Mouse (Mus musculus): ENCODE results near the gene Lzic. TPM values are rescaled to one million over a fixed set of nuclear protein-coding genes. Genes with fewer than 3 reads are reported as not detected.
"Not testable (repeated sequence)": the region's sequence is repeated elsewhere in the genome, so short reads cannot be mapped to it uniquely, and the experiment has no call there.

The Lzic gene
- polyA plus RNA-seq, 1 experiment: 29.0 TPM

DNA sequence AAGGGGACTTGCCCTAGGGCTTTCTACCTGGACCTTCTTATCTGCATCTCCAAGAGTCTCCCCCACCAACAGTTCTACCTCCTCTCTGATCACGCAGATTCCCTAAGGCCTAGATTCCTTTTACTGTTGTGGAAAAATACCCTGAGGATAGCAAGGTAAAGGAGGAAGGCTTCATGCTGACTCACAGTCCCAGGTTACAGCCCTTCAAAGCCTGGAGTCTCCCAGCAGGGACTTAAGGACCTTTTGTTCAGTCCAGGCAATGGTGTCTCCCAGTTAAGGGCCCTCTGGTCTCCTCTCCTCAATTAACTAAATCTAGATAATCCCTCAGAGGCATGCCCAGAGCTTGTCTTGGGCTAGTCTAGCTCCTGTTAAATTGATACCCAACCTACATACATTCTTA is 38.7 kb upstream of the Lzic start:
- Histone ChIP-seq H3K4me3 (ENCODE audit: control insufficient read depth, insufficient read depth, low read length) (no peak overlapping the region), H3K36me3 (ENCODE audit: control insufficient read depth, insufficient read depth, low read length) (no peaks in the 10 kb centered on the region), H3K27ac (ENCODE audit: control insufficient read depth, insufficient read depth, low read length) (0 out of 2 replicates have a peak overlapping the region, but pooled peaks have one; percentile 35), H3K4me1 (replicated peaks; ENCODE audit: control insufficient read depth, insufficient read depth, low read length) (peaks cover 6% of the 10 kb centered on the region), H3K27me3 (ENCODE audit: control insufficient read depth, insufficient read depth, low read length) (no peaks in the 10 kb centered on the region)
- DNase-seq: no peak
- WGBS: 91% methylated on average over 1 of the region's 1 CpGs
- TF ChIP-seq CTCF (IDR thresholded peaks at IDR 0.05; ENCODE audit: borderline replicate concordance, control insufficient read depth, extremely low read depth, insufficient read depth, low read length, poor library complexity) (no peak), POLR2A (IDR thresholded peaks at IDR 0.05; ENCODE audit: control insufficient read depth, extremely low read depth, insufficient read depth, low read length, poor library complexity) (no peak)

DNA sequence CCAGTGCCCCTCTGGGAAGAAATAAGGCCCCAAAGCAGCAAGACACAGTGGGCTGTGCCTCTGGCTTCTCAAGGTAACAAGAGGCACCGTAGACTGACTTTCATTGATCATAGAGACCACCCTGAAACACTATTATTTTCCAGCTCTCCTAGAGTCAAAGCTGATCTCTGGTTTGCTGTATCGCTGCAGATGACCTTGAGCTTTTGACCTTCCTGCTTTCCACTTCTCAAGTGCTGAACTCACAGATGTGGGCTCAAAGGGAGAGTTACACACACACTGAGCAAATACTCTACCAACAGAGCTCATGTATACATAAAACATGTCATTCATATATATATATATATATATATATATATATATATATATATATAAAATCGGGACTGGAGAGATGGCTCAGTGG is 34.4 kb upstream of the Lzic start:
- DNase-seq: no peak
- WGBS: 95% methylated on average over 3 of the region's 3 CpGs
- Histone ChIP-seq H3K36me3 (ENCODE audit: control insufficient read depth, insufficient read depth, low read length) (no peaks in the 10 kb centered on the region), H3K4me3 (ENCODE audit: control insufficient read depth, insufficient read depth, low read length) (no peak overlapping the region), H3K4me1 (replicated peaks; ENCODE audit: control insufficient read depth, insufficient read depth, low read length) (peaks cover 3% of the 10 kb centered on the region), H3K27ac (ENCODE audit: control insufficient read depth, insufficient read depth, low read length) (no peak overlapping the region), H3K27me3 (ENCODE audit: control insufficient read depth, insufficient read depth, low read length) (no peaks in the 10 kb centered on the region)
- no peak for TF ChIP-seq POLR2A (IDR thresholded peaks at IDR 0.05; ENCODE audit: control insufficient read depth, extremely low read depth, insufficient read depth, low read length, poor library complexity)
- no peak for TF ChIP-seq CTCF (IDR thresholded peaks at IDR 0.05; ENCODE audit: borderline replicate concordance, control insufficient read depth, extremely low read depth, insufficient read depth, low read length, poor library complexity)

- no peak overlapping the region for H3K4me3 ChIP-seq (ENCODE audit: control insufficient read depth, insufficient read depth, low read length)
- peak; percentile 83 for DNase-seq
- 62% methylated on average over 4 of the region's 4 CpGs for WGBS
- H3K36me3 ChIP-seq (ENCODE audit: control insufficient read depth, insufficient read depth, low read length): no peaks in the 10 kb centered on the region
- no peaks in the 10 kb centered on the region for H3K27me3 ChIP-seq (ENCODE audit: control insufficient read depth, insufficient read depth, low read length)
- no peak overlapping the region for H3K27ac ChIP-seq (ENCODE audit: control insufficient read depth, insufficient read depth, low read length)
- TF ChIP-seq CTCF (IDR thresholded peaks at IDR 0.05; ENCODE audit: borderline replicate concordance, control insufficient read depth, extremely low read depth, insufficient read depth, low read length, poor library complexity): peak; percentile 55; the same call in 1 of the 2 replicates
- no peak for TF ChIP-seq POLR2A (IDR thresholded peaks at IDR 0.05; ENCODE audit: control insufficient read depth, extremely low read depth, insufficient read depth, low read length, poor library complexity)
- peaks cover 5% of the 10 kb centered on the region for H3K4me1 ChIP-seq (replicated peaks; ENCODE audit: control insufficient read depth, insufficient read depth, low read length)
Observed at GRCm38 (mm10) chr4:149453656-149454055, 31.4 kb upstream of the Lzic start.

DNA sequence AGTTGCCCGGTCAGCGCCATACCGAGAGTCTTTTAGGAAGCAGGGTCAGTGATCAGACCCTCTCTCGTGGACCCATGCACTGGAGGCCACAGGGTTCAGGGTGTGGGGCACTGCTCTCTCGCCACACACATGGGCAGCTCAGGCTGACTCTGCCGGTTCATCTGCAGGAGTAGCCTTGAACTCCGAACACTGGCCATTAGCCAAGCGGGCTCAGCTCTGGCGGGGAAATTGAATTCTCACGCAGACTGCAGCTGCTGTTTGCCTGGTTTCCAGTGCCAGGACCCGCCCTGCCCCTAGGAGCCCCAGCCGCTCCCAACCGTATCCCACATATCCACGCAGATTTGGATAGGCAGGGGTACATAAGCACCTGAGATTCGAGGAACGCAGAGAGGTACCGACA is 30.8 kb upstream of the Lzic start:
- Histone ChIP-seq H3K4me1 (replicated peaks; ENCODE audit: control insufficient read depth, insufficient read depth, low read length) (peaks cover 10% of the 10 kb centered on the region), H3K36me3 (ENCODE audit: control insufficient read depth, insufficient read depth, low read length) (no peaks in the 10 kb centered on the region), H3K4me3 (ENCODE audit: control insufficient read depth, insufficient read depth, low read length) (no peak overlapping the region), H3K27ac (ENCODE audit: control insufficient read depth, insufficient read depth, low read length) (no peak overlapping the region), H3K27me3 (ENCODE audit: control insufficient read depth, insufficient read depth, low read length) (no peaks in the 10 kb centered on the region)
- TF ChIP-seq CTCF (IDR thresholded peaks at IDR 0.05; ENCODE audit: borderline replicate concordance, control insufficient read depth, extremely low read depth, insufficient read depth, low read length, poor library complexity): no peak
- no peak for TF ChIP-seq POLR2A (IDR thresholded peaks at IDR 0.05; ENCODE audit: control insufficient read depth, extremely low read depth, insufficient read depth, low read length, poor library complexity)
- DNase-seq: no peak
- WGBS: 93% methylated on average over 17 of the region's 17 CpGs

GRCm38 (mm10) chr4:149454879-149455278 is 30.1 kb upstream of the Lzic start, which contains the start of gene Rbp7:
Gene Rbp7, minus strand, starts transcription at chr4:149454978.
- DNase-seq: no peak
- TF ChIP-seq POLR2A (IDR thresholded peaks at IDR 0.05; ENCODE audit: control insufficient read depth, extremely low read depth, insufficient read depth, low read length, poor library complexity) (no peak), CTCF (IDR thresholded peaks at IDR 0.05; ENCODE audit: borderline replicate concordance, control insufficient read depth, extremely low read depth, insufficient read depth, low read length, poor library complexity) (no peak)
- Histone ChIP-seq H3K4me3 (ENCODE audit: control insufficient read depth, insufficient read depth, low read length) (no peak within 1 kb of the TSS), H3K27me3 (ENCODE audit: control insufficient read depth, insufficient read depth, low read length) (no peaks in the 10 kb centered on the region), H3K36me3 (ENCODE audit: control insufficient read depth, insufficient read depth, low read length) (no peaks in the 10 kb centered on the region), H3K27ac (ENCODE audit: control insufficient read depth, insufficient read depth, low read length) (no peak within 1 kb of the TSS), H3K4me1 (replicated peaks; ENCODE audit: control insufficient read depth, insufficient read depth, low read length) (peaks cover 10% of the 10 kb centered on the region)
- WGBS: 84% methylated on average over 8 of the region's 8 CpGs

DNA sequence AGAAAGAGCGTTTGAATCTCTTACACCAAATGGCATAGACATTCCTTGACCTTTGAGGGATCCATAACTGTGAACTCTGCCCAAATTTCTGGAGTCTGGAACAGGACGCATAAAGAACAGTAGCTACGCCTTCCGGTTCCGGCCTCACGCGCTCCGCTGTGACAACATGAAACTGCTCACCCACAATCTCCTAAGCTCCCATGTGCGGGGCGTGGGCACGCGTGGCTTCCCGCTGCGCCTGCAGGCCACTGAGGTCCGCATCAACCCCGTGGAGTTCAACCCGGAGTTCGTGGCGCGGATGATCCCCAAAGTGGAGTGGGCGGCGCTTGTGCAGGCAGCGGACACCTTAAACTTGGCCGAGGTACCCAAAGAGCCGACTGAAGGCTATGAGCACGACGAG is 27.9 kb upstream of the Lzic start:
- not testable (repeated sequence) for H3K4me3 ChIP-seq (ENCODE audit: control insufficient read depth, insufficient read depth, low read length); DNase-seq; H3K36me3 ChIP-seq (ENCODE audit: control insufficient read depth, insufficient read depth, low read length); H3K27me3 ChIP-seq (ENCODE audit: control insufficient read depth, insufficient read depth, low read length); H3K27ac ChIP-seq (ENCODE audit: control insufficient read depth, insufficient read depth, low read length)
- 93% methylated on average over 27 of the region's 27 CpGs for WGBS
- peaks cover 22% of the 10 kb centered on the region for H3K4me1 ChIP-seq (replicated peaks; ENCODE audit: control insufficient read depth, insufficient read depth, low read length)

DNA sequence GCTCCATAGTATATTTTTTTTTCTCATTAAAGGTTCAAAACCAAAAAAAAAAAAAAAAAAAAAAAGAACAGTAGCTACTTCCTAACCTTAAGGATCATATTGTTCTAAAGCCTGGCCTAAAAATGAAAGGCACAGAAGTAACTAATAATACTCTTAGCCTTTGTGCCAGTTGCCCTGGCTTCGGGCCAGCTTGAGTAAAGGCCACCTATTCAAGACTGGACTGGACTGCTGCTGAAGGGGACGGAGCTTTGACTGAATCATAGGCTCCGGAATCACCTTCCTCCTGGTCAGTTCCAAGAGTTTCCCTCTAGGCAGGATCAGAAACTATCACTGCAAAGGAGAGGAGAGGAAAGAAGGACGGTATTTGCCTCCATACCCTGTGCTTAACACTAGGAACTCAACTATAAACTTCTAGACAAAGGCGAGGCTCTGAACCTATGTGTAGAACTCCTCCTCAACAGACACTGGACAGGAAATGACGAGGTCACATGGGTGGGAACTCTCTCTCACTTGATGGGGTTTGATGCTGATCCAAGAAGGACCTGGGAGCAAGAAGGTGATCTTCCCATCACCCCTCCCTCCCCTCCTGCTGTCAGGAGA is 27.1 kb upstream of the Lzic start:
- H3K4me3 ChIP-seq (ENCODE audit: control insufficient read depth, insufficient read depth, low read length): no peak overlapping the region
- DNase-seq: no peak
- H3K27ac ChIP-seq (ENCODE audit: control insufficient read depth, insufficient read depth, low read length): no peak overlapping the region
- no peak for TF ChIP-seq CTCF (IDR thresholded peaks at IDR 0.05; ENCODE audit: borderline replicate concordance, control insufficient read depth, extremely low read depth, insufficient read depth, low read length, poor library complexity)
- no peak for TF ChIP-seq POLR2A (IDR thresholded peaks at IDR 0.05; ENCODE audit: control insufficient read depth, extremely low read depth, insufficient read depth, low read length, poor library complexity)
- H3K27me3 ChIP-seq (ENCODE audit: control insufficient read depth, insufficient read depth, low read length): no peaks in the 10 kb centered on the region
- peaks cover 24% of the 10 kb centered on the region for H3K4me1 ChIP-seq (replicated peaks; ENCODE audit: control insufficient read depth, insufficient read depth, low read length)
- 88% methylated on average over 6 of the region's 6 CpGs for WGBS
- H3K36me3 ChIP-seq (ENCODE audit: control insufficient read depth, insufficient read depth, low read length): no peaks in the 10 kb centered on the region
